Comparison of ENCODE assay signal across 10 mouse cellular contexts in the genomic region with DNA sequence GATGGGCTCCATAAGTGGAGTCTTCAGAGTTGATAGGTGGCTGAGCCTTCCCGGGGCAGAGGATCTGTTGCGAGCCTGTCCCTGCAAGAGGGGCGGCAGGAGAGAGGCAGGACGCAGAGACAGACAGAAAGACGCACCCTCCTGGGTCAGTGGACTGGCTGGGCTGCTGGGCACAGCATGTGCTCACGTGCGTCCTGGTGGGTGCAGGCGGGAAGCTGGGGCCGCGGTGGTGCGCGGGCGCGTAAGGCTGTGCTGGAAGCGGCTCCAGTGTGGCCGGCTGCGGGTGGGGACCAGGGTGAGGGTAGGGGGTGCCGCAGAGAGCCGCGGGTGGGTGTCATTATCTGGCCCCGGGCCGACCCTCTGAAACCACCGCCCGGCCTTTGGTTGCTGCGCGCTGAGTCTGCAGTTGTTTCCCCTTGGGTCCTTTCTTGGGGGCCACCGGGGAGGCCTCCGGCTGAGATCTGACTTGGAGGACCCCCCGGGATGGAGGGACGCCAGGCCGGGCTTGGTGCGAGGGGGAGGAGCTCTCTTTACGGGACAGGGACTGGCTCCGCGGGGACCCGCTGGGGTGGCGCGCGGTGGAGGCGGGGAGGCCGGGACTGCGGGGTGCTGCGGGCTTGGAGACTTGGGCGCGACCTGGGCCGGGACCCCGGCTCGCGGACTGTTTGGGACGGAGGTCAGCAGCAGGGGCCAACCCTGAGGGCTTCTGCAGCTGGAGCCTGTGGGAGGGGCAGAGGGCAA. TPM values are rescaled to one million over a fixed set of nuclear protein-coding genes. Genes with fewer than 3 reads are reported as not detected.
A peak's percentile ranks its signal among the peaks of the same experiment; 100 is the strongest.
DNase-seq lines count a peak whose midpoint lies in the region; ATAC-seq and TF ChIP-seq lines count a peak whose summit lies in the region.
"Had no signal": no experiment of that assay in that cellular context is flagged by ENCODE, and none has a peak within 500 bp of the region (broad histone marks: within the 10 kb centered on the region; RNA-seq: fewer than 3 reads in every experiment).

No protein-coding gene starts in this region.

- H3K4me1 ChIP-seq in forebrain, embryonic 10.5 days: peaks cover 38% of the 10 kb centered on the region
- H3K4me1 ChIP-seq in forebrain, embryonic 15.5 days: no peaks in the 10 kb centered on the region
- peaks cover 5% of the 10 kb centered on the region; the same call in 1 of the 2 replicates for H3K4me1 ChIP-seq in liver, embryonic 11.5 days (replicated peaks; ENCODE audit: control insufficient read depth, insufficient read depth, low read length)
- no peaks in the 10 kb centered on the region for H3K4me1 ChIP-seq in liver, postnatal 0 days (ENCODE audit: insufficient read depth)
- H3K4me1 ChIP-seq in limb, embryonic 10.5 days: peaks cover 28% of the 10 kb centered on the region
- peaks cover 11% of the 10 kb centered on the region; the same call in 1 of the 2 replicates for H3K4me1 ChIP-seq in stomach, embryonic 14.5 days (ENCODE audit: control insufficient read depth, insufficient read depth, low read length)

- no peak for TF ChIP-seq CTCF in liver, postnatal 0 days (IDR thresholded peaks at IDR 0.05; ENCODE audit: low read depth)

- no peak overlapping the region for H3K9ac ChIP-seq in forebrain, embryonic 15.5 days (replicated peaks)
- H3K9ac ChIP-seq in liver, embryonic 11.5 days (ENCODE audit: low read depth, low read length): no peak overlapping the region
- no peak overlapping the region for H3K9ac ChIP-seq in liver, postnatal 0 days (replicated peaks)
- peak overlapping the region; percentile 36; the same call in 1 of the 2 replicates for H3K9ac ChIP-seq in stomach, embryonic 14.5 days (replicated peaks; ENCODE audit: low read depth, low read length)

- H3K27me3 ChIP-seq in forebrain, embryonic 10.5 days (ENCODE audit: poor library complexity, severe bottlenecking): peaks cover 78% of the 10 kb centered on the region
- H3K27me3 ChIP-seq in forebrain, embryonic 15.5 days: peaks cover 24% of the 10 kb centered on the region
- peaks cover 63% of the 10 kb centered on the region for H3K27me3 ChIP-seq in liver, embryonic 11.5 days (replicated peaks; ENCODE audit: control insufficient read depth, insufficient read depth, low read length)
- H3K27me3 ChIP-seq in liver, postnatal 0 days (ENCODE audit: insufficient read depth, low read length): peaks cover 40% of the 10 kb centered on the region
- peaks cover 81% of the 10 kb centered on the region for H3K27me3 ChIP-seq in limb, embryonic 10.5 days (ENCODE audit: low read depth, poor library complexity, severe bottlenecking)
- 0 out of 2 replicates have a peak, but pooled peaks cover 7% of the 10 kb centered on the region for H3K27me3 ChIP-seq in stomach, embryonic 14.5 days (ENCODE audit: control insufficient read depth, insufficient read depth, low read length)

- no peak for DNase-seq in forebrain, embryonic 10.5 days (ENCODE audit: extremely low spot score, low spot score)
- no peak for DNase-seq in liver, embryonic 11.5 days (ENCODE audit: low spot score)
- no peak for DNase-seq in liver, postnatal 0 days
- DNase-seq in limb, embryonic 10.5 days (ENCODE audit: low spot score): no peak
- DNase-seq in urinary bladder, postnatal 25 days (ENCODE audit: low spot score): no peak
- no peak for DNase-seq in layer of hippocampus, postnatal 25 days (ENCODE audit: extremely low spot score in 1 of 2, low spot score in 1 of 2)
- DNase-seq: thymus, adult 18-20 months had no signal

- no peak for TF ChIP-seq EP300 in liver, postnatal 0 days (IDR thresholded peaks at IDR 0.05; ENCODE audit: low read depth)

- under 1% methylated on average over 46 of the region's 50 CpGs for WGBS in forebrain, embryonic 10.5 days
- WGBS in forebrain, embryonic 15.5 days: 7% methylated on average over 50 of the region's 50 CpGs
- WGBS in liver, embryonic 11.5 days: 6% methylated on average over 48 of the region's 50 CpGs
- 5% methylated on average over 47 of the region's 50 CpGs for WGBS in liver, postnatal 0 days (ENCODE audit: insufficient replicate concordance)
- 2% methylated on average over 50 of the region's 50 CpGs for WGBS in limb, embryonic 10.5 days
- WGBS in stomach, embryonic 14.5 days: 4% methylated on average over 48 of the region's 50 CpGs

- no peak overlapping the region for H3K4me2 ChIP-seq in forebrain, embryonic 15.5 days (replicated peaks)
- H3K4me2 ChIP-seq in liver, embryonic 11.5 days: peak overlapping the region; percentile 58
- no peak overlapping the region for H3K4me2 ChIP-seq in liver, postnatal 0 days (ENCODE audit: low read depth, low read length)
- H3K4me2 ChIP-seq in stomach, embryonic 14.5 days (replicated peaks; ENCODE audit: low read depth, low read length): peak overlapping the region; percentile 59

- ATAC-seq in forebrain, embryonic 15.5 days (replicated peaks): no peak
- no peak for ATAC-seq in liver, embryonic 11.5 days (replicated peaks; ENCODE audit: low FRiP score)
- ATAC-seq in liver, postnatal 0 days: no peak
- ATAC-seq in stomach, embryonic 14.5 days (ENCODE audit: insufficient number of reproducible peaks, insufficient read depth, low FRiP score, low read depth): peak; percentile 38; the same call in 1 of the 2 replicates

- H3K9me3 ChIP-seq in forebrain, embryonic 10.5 days: no peaks in the 10 kb centered on the region
- no peaks in the 10 kb centered on the region for H3K9me3 ChIP-seq in forebrain, embryonic 15.5 days
- H3K9me3 ChIP-seq in liver, embryonic 11.5 days (ENCODE audit: control insufficient read depth, low read length): no peaks in the 10 kb centered on the region
- no peaks in the 10 kb centered on the region for H3K9me3 ChIP-seq in liver, postnatal 0 days (ENCODE audit: low read length)
- H3K9me3 ChIP-seq in limb, embryonic 10.5 days (replicated peaks): no peaks in the 10 kb centered on the region
- no peaks in the 10 kb centered on the region for H3K9me3 ChIP-seq in stomach, embryonic 14.5 days (ENCODE audit: control insufficient read depth, low read depth, low read length)

- peak overlapping the region; percentile 52 for H3K4me3 ChIP-seq in forebrain, embryonic 10.5 days
- H3K4me3 ChIP-seq in forebrain, embryonic 15.5 days: no peak overlapping the region
- H3K4me3 ChIP-seq in liver, embryonic 11.5 days (ENCODE audit: low read depth, low read length): peak overlapping the region; percentile 30
- H3K4me3 ChIP-seq in liver, postnatal 0 days (ENCODE audit: low read depth, low read length): no peak overlapping the region
- H3K4me3 ChIP-seq in limb, embryonic 10.5 days: peak overlapping the region; percentile 56
- peak overlapping the region; percentile 35 for H3K4me3 ChIP-seq in stomach, embryonic 14.5 days (ENCODE audit: low read depth, low read length)

- no peaks in the 10 kb centered on the region for H3K36me3 ChIP-seq in forebrain, embryonic 10.5 days (replicated peaks)
- H3K36me3 ChIP-seq in forebrain, embryonic 15.5 days: no peaks in the 10 kb centered on the region
- no peaks in the 10 kb centered on the region for H3K36me3 ChIP-seq in liver, embryonic 11.5 days (ENCODE audit: control insufficient read depth, insufficient read depth, low read length)
- H3K36me3 ChIP-seq in liver, postnatal 0 days (replicated peaks; ENCODE audit: insufficient read depth, low read length): no peaks in the 10 kb centered on the region
- H3K36me3 ChIP-seq in limb, embryonic 10.5 days: no peaks in the 10 kb centered on the region
- H3K36me3 ChIP-seq in stomach, embryonic 14.5 days (ENCODE audit: control insufficient read depth, insufficient read depth, low read length): no peaks in the 10 kb centered on the region

- peak overlapping the region; percentile 74 for H3K27ac ChIP-seq in forebrain, embryonic 10.5 days
- no peak overlapping the region for H3K27ac ChIP-seq in forebrain, embryonic 15.5 days (replicated peaks)
- no peak overlapping the region for H3K27ac ChIP-seq in liver, embryonic 11.5 days (ENCODE audit: low read depth, low read length)
- H3K27ac ChIP-seq in liver, postnatal 0 days (ENCODE audit: low read depth): no peak overlapping the region
- peak overlapping the region; percentile 79 for H3K27ac ChIP-seq in limb, embryonic 10.5 days
- H3K27ac ChIP-seq in stomach, embryonic 14.5 days (ENCODE audit: low read length): no peak overlapping the region
- H3K27ac ChIP-seq: macrophage had no signal

RNA-seq across cellular contexts. Expression of a gene that starts 6.8 kb away (rescaled TPM):
- polyA plus RNA-seq in forebrain, embryonic 10.5 days (2016; fragmentation: Nextera tagmentation; extraction: Ambion mirVana): not detected in 2 replicates
- 0.11 and 0.15 TPM in 2 replicates for polyA plus RNA-seq in forebrain, embryonic 15.5 days (2015; fragmentation: Nextera tagmentation; extraction: Ambion mirVana)
- polyA plus RNA-seq in liver, embryonic 11.5 days (2014; fragmentation: Nextera tagmentation; extraction: Ambion mirVana): not detected in 2 replicates
- 0.18 and 0.34 TPM in 2 replicates for polyA plus RNA-seq in liver, postnatal 0 days (2015; fragmentation: Nextera tagmentation; extraction: Ambion mirVana)
- polyA plus RNA-seq in limb, embryonic 10.5 days (2016; fragmentation: Nextera tagmentation; extraction: Ambion mirVana): not detected in 2 replicates
- polyA plus RNA-seq in stomach, embryonic 14.5 days (2014; fragmentation: Nextera tagmentation; extraction: Ambion mirVana): not detected in 2 replicates
- total RNA-seq in layer of hippocampus, postnatal 25 days (2021): under 1 TPM in 1 of 2 experiments, not detected in 1; 0.32 TPM
- polyA plus RNA-seq: macrophage had no signal

RNA-seq across cellular contexts. Expression of a gene that starts 16.3 kb away (rescaled TPM):
- polyA plus RNA-seq in forebrain, embryonic 10.5 days (2016; fragmentation: Nextera tagmentation; extraction: Ambion mirVana): 0.76 TPM in 1 of 2 replicates, not detected in the other
- polyA plus RNA-seq in forebrain, embryonic 15.5 days (2015; fragmentation: Nextera tagmentation; extraction: Ambion mirVana): 1.1 and 1.2 TPM in 2 replicates
- polyA plus RNA-seq in liver, embryonic 11.5 days (2014; fragmentation: Nextera tagmentation; extraction: Ambion mirVana): 0.38 and 0.53 TPM in 2 replicates
- polyA plus RNA-seq in liver, postnatal 0 days (2015; fragmentation: Nextera tagmentation; extraction: Ambion mirVana): not detected in 2 replicates
- polyA plus RNA-seq in limb, embryonic 10.5 days (2016; fragmentation: Nextera tagmentation; extraction: Ambion mirVana): 0.21 and 0.44 TPM in 2 replicates
- 1.3 and 1.7 TPM in 2 replicates for polyA plus RNA-seq in stomach, embryonic 14.5 days (2014; fragmentation: Nextera tagmentation; extraction: Ambion mirVana)
- total RNA-seq in layer of hippocampus, postnatal 25 days (2021): 1 to 10 TPM; 2.5 to 2.9 TPM
- polyA plus RNA-seq: macrophage had no signal

RNA-seq across cellular contexts. Expression of a gene that starts 42.5 kb away (rescaled TPM):
- polyA plus RNA-seq in forebrain, embryonic 10.5 days (2016; fragmentation: Nextera tagmentation; extraction: Ambion mirVana): 0.71 and 1.1 TPM in 2 replicates
- 6.5 and 7.5 TPM in 2 replicates for polyA plus RNA-seq in forebrain, embryonic 15.5 days (2015; fragmentation: Nextera tagmentation; extraction: Ambion mirVana)
- polyA plus RNA-seq in liver, embryonic 11.5 days (2014; fragmentation: Nextera tagmentation; extraction: Ambion mirVana): 0.03 and 0.07 TPM in 2 replicates
- polyA plus RNA-seq in liver, postnatal 0 days (2015; fragmentation: Nextera tagmentation; extraction: Ambion mirVana): not detected in 2 replicates
- 0.09 and 0.34 TPM in 2 replicates for polyA plus RNA-seq in limb, embryonic 10.5 days (2016; fragmentation: Nextera tagmentation; extraction: Ambion mirVana)
- polyA plus RNA-seq in stomach, embryonic 14.5 days (2014; fragmentation: Nextera tagmentation; extraction: Ambion mirVana): 0.25 and 0.27 TPM in 2 replicates
- 100 to 1,000 TPM; 112 to 124 TPM for total RNA-seq in layer of hippocampus, postnatal 25 days (2021)
- polyA plus RNA-seq: macrophage had no signal

RNA-seq across cellular contexts. Expression of a gene that starts 51.5 kb away (rescaled TPM):
- 107 TPM in 2 replicates for polyA plus RNA-seq in forebrain, embryonic 10.5 days (2016; fragmentation: Nextera tagmentation; extraction: Ambion mirVana)
- 32.1 and 33.3 TPM in 2 replicates for polyA plus RNA-seq in forebrain, embryonic 15.5 days (2015; fragmentation: Nextera tagmentation; extraction: Ambion mirVana)
- polyA plus RNA-seq in liver, embryonic 11.5 days (2014; fragmentation: Nextera tagmentation; extraction: Ambion mirVana): 63.6 and 65.0 TPM in 2 replicates
- 7.4 and 8.6 TPM in 2 replicates for polyA plus RNA-seq in liver, postnatal 0 days (2015; fragmentation: Nextera tagmentation; extraction: Ambion mirVana)
- polyA plus RNA-seq in limb, embryonic 10.5 days (2016; fragmentation: Nextera tagmentation; extraction: Ambion mirVana): 70.1 and 78.6 TPM in 2 replicates
- polyA plus RNA-seq in stomach, embryonic 14.5 days (2014; fragmentation: Nextera tagmentation; extraction: Ambion mirVana): 56.3 and 65.5 TPM in 2 replicates
- 1 to 10 TPM; 5.1 to 6.7 TPM for total RNA-seq in layer of hippocampus, postnatal 25 days (2021)

Comparison
In these comparisons a context has a peak if more than half of its experiments do, and no peak if none do; other contexts are left out.
1. H3K27ac ChIP-seq: peak in forebrain, embryonic 10.5 days (single experiment) and limb, embryonic 10.5 days (single experiment); none in forebrain, embryonic 15.5 days (single experiment), liver, embryonic 11.5 days (single experiment), liver, postnatal 0 days (single experiment) and stomach, embryonic 14.5 days (single experiment).
2. H3K4me3 ChIP-seq: peak in forebrain, embryonic 10.5 days (single experiment), liver, embryonic 11.5 days (single experiment), limb, embryonic 10.5 days (single experiment) and stomach, embryonic 14.5 days (single experiment); none in forebrain, embryonic 15.5 days (single experiment) and liver, postnatal 0 days (single experiment).
3. H3K4me2 ChIP-seq: peak in liver, embryonic 11.5 days (single experiment) and stomach, embryonic 14.5 days (single experiment); none in forebrain, embryonic 15.5 days (single experiment) and liver, postnatal 0 days (single experiment).